Mouse (Mus musculus) cerebellum, adult (tissue): ENCODE data around the gene Txnrd1.

Source experiments
- ATAC-seq: cut with Nextera tagmentation; 2 replicates; pipeline ENCODE4 v1.9.2; 2017; ENCODE audit warnings: mild to moderate bottlenecking, moderate library complexity, mixed read lengths; ENCODE audit not compliant: insufficient number of reproducible peaks, low FRiP score, low TSS enrichment

Txnrd1 gene

DNA sequence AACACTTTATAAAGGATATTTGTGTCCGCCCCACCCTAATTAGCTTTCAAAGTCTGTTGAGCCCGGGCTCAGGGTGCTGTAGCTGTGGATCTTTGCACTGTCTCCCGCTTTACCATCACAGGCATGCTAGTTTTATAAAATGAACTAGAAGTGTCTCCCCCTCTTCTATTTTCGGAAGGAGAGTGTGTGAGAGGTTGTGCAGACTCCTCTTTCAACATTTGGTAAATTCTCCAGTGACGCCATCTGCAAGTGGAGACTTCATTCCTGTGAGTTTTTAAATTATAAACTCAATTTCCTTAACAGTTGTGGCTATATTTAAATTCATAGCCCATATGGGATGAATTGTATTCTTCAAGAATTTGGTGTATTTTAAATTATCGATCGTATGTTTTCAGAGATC is 74.8 kb downstream of the Txnrd1 start:
- ATAC-seq = no peak

DNA sequence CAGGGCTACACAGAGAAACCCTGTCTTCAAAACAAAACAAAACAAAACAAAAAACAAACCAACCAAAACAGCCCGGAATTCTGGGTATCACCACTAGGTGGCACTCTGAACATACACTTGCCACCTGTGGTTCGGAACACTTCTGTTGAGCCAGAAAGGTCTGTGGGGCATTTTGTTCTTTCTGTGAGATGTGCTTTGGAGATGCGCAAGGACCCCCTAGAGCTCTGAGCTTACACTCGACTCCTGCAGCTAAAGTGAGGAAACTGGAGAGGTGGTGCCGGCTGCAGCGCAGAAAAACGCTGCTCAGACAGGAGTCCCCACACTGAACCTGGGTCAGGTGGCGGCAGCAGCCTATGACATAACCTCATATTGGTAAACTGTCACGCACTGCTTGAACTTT is 75.6 kb downstream of the Txnrd1 start:
- ATAC-seq = no peak

DNA sequence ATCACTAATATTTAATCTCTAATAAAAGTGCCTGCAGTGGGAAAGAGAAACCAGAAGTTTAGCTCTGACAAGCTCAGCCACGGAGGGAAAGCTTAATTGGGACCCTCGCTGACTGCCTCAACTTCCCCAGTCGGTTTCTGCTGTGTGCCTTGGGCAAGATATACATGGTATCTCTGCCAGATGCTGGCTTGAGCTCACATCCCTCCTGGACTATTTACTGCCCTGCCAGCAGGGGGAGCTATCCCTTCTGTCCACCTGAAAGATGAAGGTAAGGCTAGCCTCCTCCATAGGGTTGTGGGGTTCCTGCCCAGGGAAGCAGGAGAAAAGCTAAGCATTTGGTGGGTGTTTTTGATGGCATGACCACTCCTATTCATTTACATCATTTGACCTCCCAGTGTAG is 76.4 kb downstream of the Txnrd1 start:
- ATAC-seq = no peak

DNA sequence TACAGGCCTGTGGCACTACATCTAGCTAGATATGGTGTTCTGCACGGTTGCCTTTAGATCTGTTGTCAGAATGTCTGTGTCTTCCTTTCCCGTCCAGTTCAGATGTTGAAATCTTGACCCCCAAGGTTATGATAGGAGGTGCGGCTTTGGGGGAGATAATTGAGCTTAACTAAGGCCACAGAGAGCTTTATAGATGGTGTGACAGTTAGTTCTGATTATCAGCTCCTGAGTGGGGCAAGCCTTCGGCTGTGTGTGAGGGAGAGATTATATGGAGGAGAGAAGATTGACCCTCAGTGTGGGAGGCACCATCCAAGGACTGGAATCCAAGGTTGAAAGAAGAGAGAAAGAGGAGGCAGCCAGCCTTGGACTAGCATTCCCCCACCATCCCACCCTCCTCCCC is 79.5 kb downstream of the Txnrd1 start:
- no peak for ATAC-seq

DNA sequence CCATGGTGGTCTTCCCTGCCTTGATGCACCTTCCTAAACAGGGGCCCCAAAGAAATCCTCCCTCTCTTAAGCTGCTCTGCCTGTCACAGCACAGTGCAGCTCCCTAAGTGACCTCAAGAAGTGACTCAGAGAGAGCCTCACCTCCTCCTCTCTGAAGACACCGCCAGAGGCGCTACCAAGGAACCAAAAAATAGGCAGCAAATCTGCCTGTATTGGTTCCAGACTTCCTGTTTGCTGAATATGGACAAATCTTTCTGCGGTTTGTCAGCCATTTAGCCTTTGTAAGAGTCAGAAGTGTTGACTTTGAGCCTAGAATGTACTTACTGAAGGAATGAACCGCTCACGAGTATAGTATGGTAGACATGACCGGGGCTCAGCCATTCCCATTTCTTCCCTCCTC is 80.0 kb downstream of the Txnrd1 start:
- ATAC-seq = no peak

DNA sequence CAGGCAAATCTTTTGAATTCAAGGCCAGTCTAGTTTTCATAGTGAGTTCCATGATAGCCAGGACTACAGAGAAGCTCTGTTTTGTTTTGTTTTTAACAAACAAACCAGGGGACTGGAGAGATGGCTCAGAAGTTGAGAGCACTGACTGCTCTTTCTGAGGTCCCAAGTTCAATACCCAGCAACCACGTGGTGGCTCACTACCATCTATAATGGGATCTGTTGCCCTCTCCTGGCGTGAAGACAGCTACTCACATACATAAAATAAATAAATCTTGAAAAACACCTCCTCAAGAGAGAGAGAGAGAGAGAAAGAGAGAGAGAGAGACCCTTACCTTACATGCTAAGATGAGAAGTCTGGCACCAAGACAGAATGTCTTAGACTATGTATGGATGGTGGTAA is 84.9 kb downstream of the Txnrd1 start:
- ATAC-seq = no peak

DNA sequence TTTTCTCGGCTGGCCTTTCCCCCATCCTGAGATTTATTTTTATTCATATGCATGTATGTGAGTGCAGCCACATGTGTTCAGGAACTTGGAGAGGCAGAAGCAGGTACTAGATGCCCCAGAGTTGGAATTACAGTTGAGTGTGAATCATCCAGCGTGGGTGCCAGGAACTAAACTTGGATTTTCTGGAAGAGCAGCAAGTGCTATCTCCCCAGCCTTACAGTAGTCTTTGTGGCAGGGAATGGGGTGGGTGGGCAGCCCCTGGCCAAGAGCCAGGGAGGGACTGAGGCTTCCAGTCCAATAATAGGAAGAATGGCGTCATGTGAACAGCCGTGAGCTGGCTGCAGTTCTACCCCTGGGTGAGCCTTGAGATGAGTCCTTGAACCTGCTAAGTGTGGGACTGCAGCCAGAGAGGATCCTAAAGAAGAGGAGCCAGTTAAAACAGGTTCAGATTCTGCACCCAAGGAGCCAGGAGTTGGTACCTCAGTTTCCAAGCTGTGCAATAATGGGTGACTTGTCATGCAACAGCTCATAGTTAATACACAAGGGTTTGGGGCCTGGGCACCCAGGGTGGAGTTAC is 85.7 kb downstream of the Txnrd1 start:
- no peak for ATAC-seq

DNA sequence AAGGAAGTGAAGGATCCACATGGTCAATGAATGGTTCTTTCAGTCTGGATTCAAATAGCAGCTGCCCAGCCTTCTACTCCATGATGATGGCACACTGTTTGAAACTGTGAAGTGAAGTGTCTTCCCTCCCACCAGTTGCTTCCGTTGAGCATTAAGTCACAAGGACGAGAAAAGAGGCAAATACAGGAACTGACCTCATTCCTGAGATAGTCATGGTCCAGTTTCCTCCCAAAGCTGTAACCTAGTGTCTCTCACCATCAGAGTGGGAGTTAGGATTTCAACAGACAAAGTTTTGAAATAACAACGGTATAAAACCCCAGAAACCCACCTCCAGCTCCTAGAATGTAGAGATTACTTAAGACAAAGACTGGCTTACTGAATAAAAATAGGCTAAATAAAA is 89.8 kb downstream of the Txnrd1 start:
- ATAC-seq = no peak

DNA sequence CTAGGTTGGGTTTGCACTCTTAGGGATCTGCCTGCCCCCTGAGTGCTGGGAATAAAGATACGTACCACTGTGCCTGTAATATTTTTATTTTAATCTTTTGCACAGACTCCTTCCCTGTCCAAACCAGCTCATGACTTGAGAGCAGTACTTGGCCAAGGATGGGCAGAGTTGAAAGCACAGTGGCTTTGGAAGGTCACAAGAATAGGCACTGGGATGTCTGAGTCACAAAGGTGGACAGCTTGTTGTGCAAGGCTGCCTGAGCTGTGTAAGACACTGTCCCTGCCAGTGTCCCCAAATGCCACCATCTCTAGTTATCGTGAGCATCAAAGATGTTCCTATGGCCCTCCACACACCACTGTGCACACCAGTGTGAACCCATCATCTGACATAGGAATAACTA is 91.0 kb downstream of the Txnrd1 start:
- no peak for ATAC-seq

DNA sequence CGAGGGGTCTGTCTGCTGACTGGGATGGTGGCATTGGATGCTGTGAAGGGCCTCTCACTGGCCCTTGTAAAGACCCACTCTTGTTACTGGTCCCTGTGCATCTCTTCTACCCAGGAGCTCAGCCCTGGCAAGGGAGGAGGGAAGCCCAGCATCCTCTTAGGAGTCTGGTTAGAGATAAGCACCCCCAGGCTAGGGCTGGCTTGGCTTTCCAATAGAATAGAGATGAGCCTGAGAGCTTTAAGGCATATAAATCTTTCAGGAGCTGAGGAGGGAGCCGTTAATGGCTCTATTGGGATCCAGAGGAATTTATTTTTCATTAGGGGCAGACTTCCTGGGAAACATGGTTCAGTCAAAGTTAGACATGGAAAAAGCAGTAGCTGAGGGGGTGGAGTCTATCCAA is 91.9 kb downstream of the Txnrd1 start:
- no peak for ATAC-seq

DNA sequence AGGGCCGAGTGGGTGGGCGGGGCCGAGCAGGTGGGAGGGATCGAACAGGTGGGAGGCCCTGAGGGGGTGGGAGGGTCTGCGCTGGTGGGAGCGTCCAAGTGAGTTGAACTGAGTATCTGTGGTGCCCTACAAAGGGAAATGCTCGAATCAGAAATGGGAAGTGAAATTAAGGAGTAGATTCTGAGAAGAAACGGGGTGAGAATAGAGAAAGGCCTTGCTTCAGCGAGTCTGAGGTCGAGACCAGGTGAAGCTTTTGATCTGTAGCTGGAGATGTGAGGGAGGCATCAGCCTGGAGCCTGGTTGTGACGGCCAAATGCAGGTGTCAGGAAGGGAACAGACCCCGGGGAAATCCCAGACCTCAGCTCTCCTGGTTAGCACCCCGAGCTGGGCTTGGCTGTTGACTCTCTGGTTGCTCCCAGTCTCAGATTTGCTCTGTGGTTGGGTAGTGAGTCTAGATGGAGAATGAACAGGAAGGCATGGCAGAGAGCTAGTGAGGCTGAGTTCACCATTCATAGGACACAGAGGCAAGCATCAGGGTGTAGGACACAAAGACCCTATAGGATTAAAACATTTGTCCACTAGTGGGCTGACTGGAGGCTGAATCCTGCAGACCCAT is 101.4 kb downstream of the Txnrd1 start:
- ATAC-seq = no peak

DNA sequence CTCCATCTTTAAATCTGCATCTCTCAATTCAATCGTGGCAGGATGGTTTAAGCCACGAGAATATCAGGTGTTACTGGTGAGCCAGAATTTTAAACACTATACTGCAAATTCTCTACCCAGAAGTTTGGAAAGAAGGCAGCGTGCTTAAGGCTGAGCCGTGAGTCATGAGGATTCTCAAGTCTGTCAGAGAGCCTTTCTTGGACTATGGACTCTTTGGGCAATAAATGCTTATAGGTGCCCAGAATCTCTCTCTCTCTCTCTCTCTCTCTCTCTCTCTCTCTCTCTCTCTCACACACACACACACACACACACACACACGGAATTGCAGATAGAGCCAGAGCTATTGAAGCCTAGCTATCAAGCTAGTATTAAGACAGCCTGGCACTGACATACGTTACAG is 102.0 kb downstream of the Txnrd1 start:
- ATAC-seq = no peak
